Mouse (Mus musculus): Measurements from ENCODE around the gene Sept5.

DNA sequence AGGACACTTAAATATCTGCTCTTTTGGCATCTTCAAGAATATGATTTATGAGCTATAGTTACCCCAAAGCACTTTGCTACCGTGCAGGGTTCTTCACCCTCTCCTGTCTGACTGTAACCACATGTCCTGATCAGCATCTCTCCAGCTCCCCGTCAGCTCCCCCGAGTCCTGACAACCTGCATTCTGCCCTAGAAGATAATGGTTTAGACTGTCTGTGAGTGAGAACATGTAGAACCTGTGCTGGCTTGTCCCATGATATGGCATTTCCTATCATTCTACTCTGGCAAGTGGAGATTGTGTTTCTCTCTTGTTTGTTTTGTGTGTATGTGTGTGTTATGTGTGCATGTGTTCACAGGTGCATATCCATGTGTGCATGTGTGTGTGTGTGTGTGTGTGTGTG is 31.7 kb downstream of the Sept5 start:
- no peak for TF ChIP-seq CTCF (IDR thresholded peaks at IDR 0.05; ENCODE audit: control insufficient read depth, insufficient read depth, insufficient replicate concordance, low read depth, low read length)
- no peak for TF ChIP-seq POLR2A (IDR thresholded peaks at IDR 0.05; ENCODE audit: control insufficient read depth, low read depth, low read length)
